Mouse (Mus musculus) liver, adult 2 months (tissue): ENCODE measurements at regions not wholly inside any gene's neighbourhood (a gene's known extent, or its start where the extent isn't known, plus 50 kb on each side); places are given as distances from the start of the nearest gene placed in this dataset.

Experiments
- DNase-seq: peaks from one replicate; pipeline ENCODE4 v3.0.0-alpha.2; 2011; ENCODE audit warnings: low read depth, low spot score; ENCODE audit errors: extremely low read depth
- H3K27ac ChIP-seq: fragments of 200-500 bp; replicated peaks from 2 replicates; pipeline ENCODE4 v1.5.1; 2012; ENCODE audit warnings: low read depth, mild to moderate bottlenecking, control low read depth, inconsistent platforms, low read length; ENCODE audit not compliant: insufficient read depth
- H3K27me3 ChIP-seq: fragments of 200-500 bp; 2 replicates; pipeline ENCODE4 v1.6.1; 2012; ENCODE audit warnings: mild to moderate bottlenecking, moderate library complexity, low read length, inconsistent platforms; ENCODE audit not compliant: control insufficient read depth, insufficient read depth
- H3K36me3 ChIP-seq: fragments of 200-500 bp; 2 replicates; pipeline ENCODE4 v1.6.1; 2012; ENCODE audit warnings: low read length, inconsistent platforms; ENCODE audit not compliant: control insufficient read depth, insufficient read depth
- H3K4me1 ChIP-seq: fragments of 200-500 bp; 2 replicates; pipeline ENCODE4 v1.6.1; 2011; ENCODE audit warnings: low read length; ENCODE audit not compliant: control insufficient read depth, insufficient read depth
- H3K4me3 ChIP-seq: fragments of 200-500 bp; 2 replicates; pipeline ENCODE4 v1.5.1; 2011; ENCODE audit warnings: low read depth, mild to moderate bottlenecking, control low read depth, low read length, moderate library complexity; ENCODE audit not compliant: insufficient read depth
- H3K79me2 ChIP-seq: fragments of 200-500 bp; 2 replicates; pipeline ENCODE4 v1.6.1; 2012; ENCODE audit warnings: inconsistent platforms, mild to moderate bottlenecking, low read length, moderate library complexity; ENCODE audit not compliant: control insufficient read depth, insufficient read depth
- H3K9ac ChIP-seq: fragments of 200-500 bp; 2 replicates; pipeline ENCODE4 v1.6.1; 2012; ENCODE audit warnings: low read depth, mild to moderate bottlenecking, control low read depth, inconsistent platforms, low read length
- CTCF ChIP-seq: fragments of 200-500 bp; IDR thresholded peaks from 2 replicates; pipeline ENCODE4 v1.5.1; 2011; ENCODE audit warnings: low read depth, low read length, control low read depth
- POLR2A ChIP-seq: fragments of 200-500 bp; IDR thresholded peaks from 2 replicates; pipeline ENCODE4 v1.6.1; 2011; ENCODE audit warnings: low read length, control low read depth; ENCODE audit not compliant: insufficient read depth; ENCODE audit errors: extremely low read depth
- WGBS: fragments of 180-500 bp; shearing (Covaris S2); methylation state at CpG from one replicate; pipeline ENCODE4 v1.1.7; 2018; 5-methylcytosine and 5-hydroxymethylcytosine counted together

GRCm38 (mm10) chr13:111193919-111194318, 60.9 kb upstream of the Actbl2 start:
- no peak for DNase-seq
- TF ChIP-seq POLR2A (no peak), CTCF (no peak)
- Histone ChIP-seq H3K4me3 (no peak overlapping the region), H3K4me1 (no peaks in the 10 kb centered on the region), H3K36me3 (no peaks in the 10 kb centered on the region), H3K9ac (no peak overlapping the region), H3K27ac (no peak overlapping the region), H3K27me3 (no peaks in the 10 kb centered on the region), H3K79me2 (no peaks in the 10 kb centered on the region)
- 53% methylated on average over 2 of the region's 2 CpGs for WGBS

- Histone ChIP-seq H3K4me3 (no peak overlapping the region), H3K9ac (no peak overlapping the region), H3K36me3 (no peaks in the 10 kb centered on the region), H3K27me3 (no peaks in the 10 kb centered on the region), H3K4me1 (no peaks in the 10 kb centered on the region), H3K27ac (no peak overlapping the region), H3K79me2 (no peaks in the 10 kb centered on the region)
- 85% methylated on average over 7 of the region's 7 CpGs for WGBS
- DNase-seq: no peak
- TF ChIP-seq POLR2A (no peak), CTCF (no peak)
Measured at GRCm38 (mm10) chr13:111194337-111194736, 60.5 kb upstream of the Actbl2 start.

- no peak for DNase-seq
- Histone ChIP-seq H3K27me3 (no peaks in the 10 kb centered on the region), H3K27ac (no peak overlapping the region), H3K9ac (no peak overlapping the region), H3K4me1 (no peaks in the 10 kb centered on the region), H3K36me3 (no peaks in the 10 kb centered on the region), H3K4me3 (no peak overlapping the region), H3K79me2 (no peaks in the 10 kb centered on the region)
- 79% methylated on average over 3 of the region's 3 CpGs for WGBS
- TF ChIP-seq POLR2A (no peak), CTCF (no peak)
Measured at GRCm38 (mm10) chr13:111201532-111201931, 53.3 kb upstream of the Actbl2 start.

- no peaks in the 10 kb centered on the region for H3K4me1 ChIP-seq
- no peak overlapping the region for H3K4me3 ChIP-seq
- no peaks in the 10 kb centered on the region for H3K79me2 ChIP-seq
- H3K9ac ChIP-seq: no peak overlapping the region
- no peaks in the 10 kb centered on the region for H3K27me3 ChIP-seq
- no peak for TF ChIP-seq POLR2A
- TF ChIP-seq CTCF: no peak
- 80% methylated on average over 11 of the region's 11 CpGs for WGBS
- DNase-seq: no peak
- H3K27ac ChIP-seq: no peak overlapping the region
- H3K36me3 ChIP-seq: no peaks in the 10 kb centered on the region
Measured at GRCm38 (mm10) chr13:111204580-111205285, 50.1 kb upstream of the Actbl2 start.
